Mouse (Mus musculus) myocyte (in vitro differentiated cells): ENCODE results near the gene Vwce.

Source experiments
- CEBPB ChIP-seq: IDR thresholded peaks from 2 replicates; pipeline ENCODE4 v1.6.1; 2011; ENCODE audit warnings: mild to moderate bottlenecking, moderate library complexity; ENCODE audit not compliant: poor library complexity, insufficient read depth, severe bottlenecking
- MAX ChIP-seq: IDR thresholded peaks from one replicate; pipeline ENCODE4 v1.6.1; 2011; ENCODE audit warnings: low read depth, mild to moderate bottlenecking, control low read depth
- MYOG ChIP-seq, 3 experiments: IDR thresholded peaks; one replicate each; pipeline ENCODE4 v1.6.1; 2011; ENCODE audit warnings: control low read depth in 2 of 3, low read depth in 2 of 3, mild to moderate bottlenecking in 2 of 3; ENCODE audit not compliant: insufficient read length in 2 of 3, control insufficient read depth in 1 of 3, insufficient read depth in 1 of 3
- POLR2A ChIP-seq: IDR thresholded peaks from one replicate; pipeline ENCODE4 v1.6.1; 2011; ENCODE audit warnings: low read depth, mild to moderate bottlenecking, control low read depth, moderate library complexity; ENCODE audit not compliant: insufficient read length
- POLR2AphosphoS2 ChIP-seq: IDR thresholded peaks from one replicate; pipeline ENCODE4 v1.6.1; 2011; ENCODE audit warnings: low read depth, control low read depth; ENCODE audit not compliant: insufficient read length
- TCF12 ChIP-seq: IDR thresholded peaks from one replicate; pipeline ENCODE4 v1.6.1; 2011; ENCODE audit warnings: mild to moderate bottlenecking, control low read depth; ENCODE audit not compliant: poor library complexity, insufficient read depth, severe bottlenecking
- USF1 ChIP-seq: IDR thresholded peaks from one replicate; pipeline ENCODE4 v1.6.1; 2011; ENCODE audit warnings: low read depth, mild to moderate bottlenecking, control low read depth, moderate library complexity

DNA sequence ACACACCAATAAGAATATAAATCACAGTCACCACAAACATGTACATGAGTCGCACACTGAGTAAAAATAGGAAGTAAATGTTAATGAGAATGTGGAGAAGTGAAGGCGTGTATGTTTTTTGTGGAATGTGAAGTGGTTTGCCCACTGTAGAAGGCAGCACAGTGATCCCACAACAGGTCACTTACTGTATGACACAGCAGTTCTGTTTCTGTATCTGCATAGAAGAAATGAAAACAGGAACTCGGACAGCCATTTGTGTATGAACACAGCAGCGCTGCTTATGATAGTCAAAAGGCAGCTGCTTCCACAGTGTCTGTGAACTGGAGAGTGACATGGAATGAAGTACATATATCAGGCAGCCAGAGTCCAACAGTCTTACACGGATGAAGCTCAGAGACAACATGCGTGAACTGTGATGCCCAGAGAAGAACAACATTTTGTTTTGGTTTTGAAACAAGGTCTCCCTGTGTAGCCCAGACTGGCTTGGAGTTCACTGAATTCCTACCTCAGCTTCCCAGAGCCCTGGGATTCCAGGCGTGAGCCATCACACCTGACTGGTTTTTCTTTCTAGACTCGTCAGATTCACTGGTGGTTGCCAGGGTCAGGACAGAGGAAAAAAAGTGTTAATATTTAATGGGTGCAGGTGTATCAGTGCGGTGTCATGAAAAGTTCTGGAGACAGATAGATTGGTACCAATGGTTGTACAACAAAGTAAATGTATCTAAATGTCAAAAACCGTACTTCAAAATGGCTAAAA lies 60.1 kb downstream of the Vwce start:
- TF ChIP-seq POLR2A (no peak), POLR2AphosphoS2 (no peak), TCF12 (no peak), MYOG (IDR thresholded peaks at IDR 0.05; ENCODE audit: control insufficient read depth in 1 of 3, insufficient read depth in 1 of 3, insufficient read length in 2 of 3, low read depth in 2 of 3) (no peak), MAX (no peak), USF1 (no peak), CEBPB (no peak)
